Mouse (Mus musculus): Measurements from ENCODE around the gene Tmem198. TPM values are rescaled to one million over a fixed set of nuclear protein-coding genes. Genes with fewer than 3 reads are reported as not detected.

Tmem198 gene
- polyA plus RNA-seq (2012; fragmentation: generic; extraction: Trizol) = 1 to 10 TPM in 1 of 2 experiments, under 1 TPM in 1; 0.25 to 1.3 TPM

DNA sequence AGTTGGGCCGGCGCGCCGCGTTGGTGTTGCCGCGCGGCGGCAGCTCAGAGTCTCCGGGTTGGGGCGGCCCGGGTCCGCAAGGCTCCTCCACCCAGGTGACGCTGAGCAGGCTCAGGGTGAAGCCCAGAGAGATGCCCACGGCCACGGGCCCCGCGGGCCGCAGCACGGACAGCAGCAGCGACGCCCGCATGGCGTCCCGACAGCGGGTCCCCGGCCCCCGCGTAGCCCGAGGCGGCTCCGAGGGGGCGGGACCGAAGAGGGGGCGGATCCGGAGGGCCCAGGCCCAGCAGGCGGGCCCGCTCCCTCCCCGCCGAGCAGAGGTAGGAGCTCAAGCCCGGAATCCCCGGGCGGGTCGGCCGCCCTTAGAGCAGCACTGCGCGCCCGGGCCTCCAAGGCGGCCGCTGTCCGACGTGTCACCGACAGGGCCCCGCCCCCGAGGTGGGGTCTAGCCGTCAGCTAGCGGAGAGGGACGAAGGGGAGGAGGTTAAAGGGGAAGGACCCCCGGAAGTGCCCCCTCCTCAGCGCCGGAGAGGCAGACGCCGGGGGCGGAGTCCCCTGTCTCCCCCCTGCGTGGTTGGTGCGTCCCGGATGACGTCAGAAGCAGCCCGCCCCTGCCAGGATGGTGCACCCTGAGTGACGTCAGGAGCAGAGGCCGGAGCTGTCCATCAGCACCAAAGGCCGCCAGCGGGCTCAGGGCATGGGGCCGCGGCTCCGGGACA lies at the start of gene Tmem198, which contains the start of gene Chpf:
Tmem198 (plus strand) TSS at position 617 of the 719 bp plus-strand sequence.
Chpf (minus strand) TSS at position 392 of the 719 bp plus-strand sequence.

DNA sequence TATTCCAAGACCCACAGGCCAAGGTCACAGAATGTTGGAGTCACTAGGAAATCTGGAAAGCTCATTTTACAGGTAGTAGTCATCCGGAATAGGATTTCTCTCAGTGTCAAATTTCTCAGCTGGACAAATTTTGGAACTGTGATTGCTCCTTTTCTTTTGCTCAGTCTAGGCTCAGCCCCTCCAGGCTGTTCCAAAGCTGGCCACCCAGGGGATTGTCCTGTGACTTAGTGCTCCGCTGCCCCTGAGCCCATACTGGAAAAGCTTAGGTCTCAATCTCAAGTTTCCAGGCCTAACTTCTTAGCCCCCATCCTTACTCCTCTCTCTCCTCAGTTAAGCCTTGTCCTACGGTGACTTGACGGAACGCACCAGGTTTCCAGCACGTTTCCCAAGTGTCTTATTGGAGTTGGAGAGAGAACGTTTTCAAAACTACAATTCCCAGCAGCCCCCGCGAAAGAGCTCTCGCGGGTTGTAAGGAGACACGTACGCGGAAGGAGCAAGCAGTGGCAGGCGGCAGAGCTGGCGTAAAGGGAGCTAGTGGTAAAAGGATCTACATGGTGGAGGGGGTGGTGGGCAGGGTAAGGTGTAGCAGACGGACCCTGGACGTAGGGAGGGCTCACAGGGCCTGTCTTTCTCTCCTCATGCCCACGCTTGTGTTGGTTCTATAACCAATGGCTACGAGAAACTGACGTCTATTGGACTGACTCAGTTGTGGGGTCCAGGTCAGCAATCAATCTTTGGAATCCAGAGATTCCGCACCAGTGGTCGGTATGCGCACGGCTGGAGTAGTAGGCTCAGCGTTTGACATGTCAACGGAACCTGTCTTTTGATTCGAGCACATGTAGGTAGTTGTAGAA lies 43.6 kb upstream of the Tmem198 start, which contains the start of gene Gmppa:
Gmppa (plus strand) TSS at position 456 of the 854 bp plus-strand sequence.

DNA sequence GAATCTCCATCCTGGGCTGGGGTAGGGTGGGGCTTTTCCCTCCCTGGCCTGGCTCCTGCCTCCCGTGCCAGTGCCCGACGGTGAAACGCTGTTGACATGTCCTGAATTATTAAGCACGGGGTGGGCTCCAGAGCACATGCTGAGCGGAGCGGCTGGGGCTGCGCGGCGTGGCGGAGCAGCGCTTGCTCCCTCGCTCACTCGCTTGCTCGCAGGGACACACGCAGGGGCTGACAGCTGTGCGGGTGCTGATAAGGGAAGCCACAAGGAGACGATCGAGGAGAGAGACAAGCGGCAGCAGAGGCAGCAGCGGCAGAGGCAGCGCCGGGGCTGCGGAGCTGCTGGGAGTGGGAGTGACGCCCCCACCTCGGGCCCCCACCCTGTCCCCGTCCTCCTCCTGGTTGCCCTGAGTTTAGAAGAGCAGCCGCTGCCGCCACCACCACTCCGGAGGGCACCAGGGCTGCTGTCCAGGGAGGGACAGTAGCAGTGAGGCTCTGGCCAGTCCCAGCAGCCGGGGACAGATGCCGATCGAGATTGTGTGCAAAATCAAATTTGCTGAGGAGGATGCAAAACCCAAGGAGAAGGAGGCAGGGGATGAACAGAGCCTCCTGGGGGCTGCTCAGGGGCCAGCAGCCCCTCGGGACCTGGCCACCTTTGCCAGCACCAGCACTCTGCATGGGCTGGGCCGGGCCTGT lies 28.9 kb upstream of the Tmem198 start, which contains the start of gene Asic4:
Asic4 (plus strand) TSS at position 123 of the 692 bp plus-strand sequence.

DNA sequence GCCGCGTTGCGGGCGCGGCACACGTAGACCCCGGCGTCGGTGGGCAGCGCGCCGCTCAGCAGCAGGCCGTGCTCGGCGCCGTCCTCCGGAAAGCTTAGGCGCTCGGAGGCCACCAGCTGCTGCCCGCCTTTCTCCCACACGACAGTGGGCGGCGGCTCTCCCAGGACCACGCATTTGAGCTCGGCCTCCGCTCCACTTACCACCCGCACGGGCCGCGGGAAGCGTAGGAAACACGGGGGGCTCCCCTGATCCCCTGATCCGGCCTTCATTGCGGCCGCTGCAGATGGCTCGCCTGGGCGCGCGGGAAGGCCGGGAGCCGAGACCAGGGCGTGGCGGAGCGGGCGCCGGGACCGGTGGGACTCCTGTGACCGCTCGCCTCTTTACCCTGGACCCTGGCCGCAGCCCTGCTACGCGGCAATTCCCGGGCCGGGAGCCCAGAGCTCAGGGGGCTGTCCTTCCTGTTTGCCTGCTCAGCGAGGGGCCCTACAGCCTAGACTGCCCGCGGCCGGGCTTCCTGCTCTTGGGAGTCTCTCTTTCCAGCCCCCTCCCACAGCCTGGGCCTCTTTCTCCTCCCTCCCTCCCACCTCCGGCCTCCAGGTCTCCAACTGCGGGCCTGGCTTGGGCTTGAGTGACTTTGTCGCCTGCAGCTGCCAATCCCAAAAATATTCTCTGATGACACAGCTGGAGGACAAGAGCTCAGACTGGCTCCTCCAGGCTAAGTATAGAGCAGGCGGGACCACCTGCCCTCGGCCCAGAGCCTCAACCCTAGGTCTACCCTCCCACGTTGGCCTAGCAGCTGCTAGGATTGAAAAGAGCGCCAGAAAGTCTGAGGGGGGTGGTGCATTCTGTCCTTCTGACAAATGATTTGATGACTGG lies 26.9 kb downstream of the Tmem198 start, which contains the start of gene Obsl1:
Obsl1 (minus strand) TSS at position 497 of the 876 bp plus-strand sequence.

DNA sequence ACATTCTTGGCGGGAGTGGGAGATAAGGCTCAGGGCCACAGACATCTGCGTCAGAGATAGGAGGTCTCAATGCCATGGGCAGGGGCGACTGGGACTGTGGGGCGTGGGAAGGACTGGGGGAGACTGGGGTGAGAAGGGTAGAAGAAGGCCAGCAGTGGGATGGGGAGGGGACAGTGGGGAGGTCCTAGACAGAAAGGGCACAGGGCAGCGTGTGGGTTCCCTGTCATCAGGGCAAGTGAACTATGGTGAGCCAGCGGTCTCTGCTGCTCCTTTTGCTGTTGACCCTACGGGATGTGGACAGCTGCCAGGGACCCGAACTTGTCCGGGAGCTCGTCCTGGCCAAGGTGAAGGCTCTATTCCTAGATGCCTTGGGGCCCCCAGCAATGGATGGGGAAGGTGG lies 27.7 kb downstream of the Tmem198 start, which contains the start of gene Inha:
Inha (plus strand) TSS at position 72 of the 400 bp plus-strand sequence.

DNA sequence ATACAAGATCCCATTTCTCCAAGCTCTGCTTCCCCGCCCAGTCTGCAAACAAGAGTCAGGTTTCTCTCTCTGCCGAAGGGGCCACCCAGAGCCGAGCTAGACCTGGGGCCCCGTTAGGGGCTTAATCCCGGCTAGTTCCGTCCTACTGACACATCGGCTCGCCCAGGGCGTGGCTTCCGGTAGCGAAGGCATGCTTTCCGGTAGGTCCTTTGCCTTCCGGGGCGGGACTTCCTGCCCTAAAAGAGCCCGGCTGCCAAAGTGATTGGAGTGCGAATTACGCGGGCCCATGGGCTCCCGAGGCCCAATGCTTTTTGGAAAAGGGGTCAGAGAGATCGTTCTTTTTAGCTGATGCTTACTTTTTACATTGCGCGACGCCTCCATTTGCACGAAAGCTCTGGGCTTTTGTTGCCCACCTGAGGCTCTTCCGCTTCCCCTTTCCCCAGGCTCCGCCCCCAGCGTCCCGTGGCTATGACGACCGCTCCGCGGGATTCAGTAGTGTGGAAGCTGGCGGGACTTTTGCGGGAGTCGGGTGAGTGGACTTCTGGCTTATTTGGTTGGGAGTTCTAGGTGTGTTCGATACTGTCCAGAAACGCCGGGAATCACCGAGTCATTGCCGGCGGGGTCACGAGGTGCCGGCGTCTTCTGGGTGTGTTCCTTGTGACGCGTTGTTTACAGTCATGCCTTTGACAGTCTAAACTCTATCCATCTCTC lies 42.1 kb downstream of the Tmem198 start, which contains the start of gene Stk11ip:
Stk11ip (plus strand) TSS at position 209 of the 711 bp plus-strand sequence.

Other genes starting within 250 kb of the Tmem198 start
- gene A630095N17Rik, start 247.4 kb upstream of the Tmem198 start, polyA plus RNA-seq (2012; fragmentation: generic; extraction: Trizol) = not detected
- 10 to 100 TPM; 17.9 to 34.8 TPM for gene Dnajb2, start 243.1 kb upstream of the Tmem198 start, polyA plus RNA-seq (2012; fragmentation: generic; extraction: Trizol)
- gene Ptprn, start 215.0 kb upstream of the Tmem198 start, polyA plus RNA-seq (2012; fragmentation: generic; extraction: Trizol) = under 1 TPM; 0.26 to 0.82 TPM
- not detected for gene Resp18, start 201.1 kb upstream of the Tmem198 start, polyA plus RNA-seq (2012; fragmentation: generic; extraction: Trizol)
- 100 to 1,000 TPM in 1 of 2 experiments, 10 to 100 TPM in 1; 81.6 to 131 TPM for gene Dnpep, start 161.5 kb upstream of the Tmem198 start, polyA plus RNA-seq (2012; fragmentation: generic; extraction: Trizol)
- 1 to 10 TPM; 1.0 to 1.3 TPM for gene Des, start 119.2 kb upstream of the Tmem198 start, polyA plus RNA-seq (2012; fragmentation: generic; extraction: Trizol)
- gene Speg, start 104.2 kb upstream of the Tmem198 start, polyA plus RNA-seq (2012; fragmentation: generic; extraction: Trizol) = 10 to 100 TPM in 1 of 2 experiments, 1 to 10 TPM in 1; 7.3 to 31.3 TPM
- gene Gmppa, start 43.6 kb upstream of the Tmem198 start, polyA plus RNA-seq (2012; fragmentation: generic; extraction: Trizol) = 100 to 1,000 TPM in 1 of 2 experiments, 10 to 100 TPM in 1; 59.9 to 119 TPM
- under 1 TPM in 1 of 2 experiments, not detected in 1; 0.04 TPM for gene Asic4, start 29.1 kb upstream of the Tmem198 start, polyA plus RNA-seq (2012; fragmentation: generic; extraction: Trizol)
- gene Chpf, start 225 bp upstream of the Tmem198 start, polyA plus RNA-seq (2012; fragmentation: generic; extraction: Trizol) = 100 to 1,000 TPM in 1 of 2 experiments, 10 to 100 TPM in 1; 40.9 to 104 TPM
- gene Obsl1, start 26.9 kb downstream of the Tmem198 start, polyA plus RNA-seq (2012; fragmentation: generic; extraction: Trizol) = 10 to 100 TPM; 20.0 to 73.7 TPM
- gene Inha, start 27.5 kb downstream of the Tmem198 start, polyA plus RNA-seq (2012; fragmentation: generic; extraction: Trizol) = 1 to 10 TPM in 1 of 2 experiments, under 1 TPM in 1; 0.47 to 6.2 TPM
- 1 to 10 TPM; 4.5 to 9.4 TPM for gene Stk11ip, start 42.0 kb downstream of the Tmem198 start, polyA plus RNA-seq (2012; fragmentation: generic; extraction: Trizol)
- gene Slc4a3, start 66.7 kb downstream of the Tmem198 start, polyA plus RNA-seq (2012; fragmentation: generic; extraction: Trizol) = 1 to 10 TPM; 1.3 to 8.9 TPM